ENCODE assay signal across 8 mouse cellular contexts in genomic region chr5:134500062-134500461, GRCm38 (mm10). TPM values are rescaled to one million over a fixed set of nuclear protein-coding genes. Genes with fewer than 3 reads are reported as not detected.
DNase-seq lines count a peak whose midpoint lies in the region; ATAC-seq and TF ChIP-seq lines count a peak whose summit lies in the region.
"Had no signal": no experiment of that assay in that cellular context is flagged by ENCODE, and none has a peak within 500 bp of the region (broad histone marks: within the 10 kb centered on the region; RNA-seq: fewer than 3 reads in every experiment).

No protein-coding gene starts in this region.

- H3K27ac ChIP-seq in midbrain, embryonic 14.5 days (replicated peaks; ENCODE audit: low read depth, low read length): no peak overlapping the region
- no peak overlapping the region for H3K27ac ChIP-seq in midbrain, embryonic 15.5 days
- no peak overlapping the region for H3K27ac ChIP-seq in heart, postnatal 0 days (ENCODE audit: low read depth)
- H3K27ac ChIP-seq in liver, embryonic 14.5 days: no peak overlapping the region

- DNase-seq in midbrain, embryonic 14.5 days: peak; percentile 49
- peak; percentile 75 for DNase-seq in NIH3T3 (ENCODE audit: low read depth)
- DNase-seq in c-Kit-positive CD71-positive TER-119-positive erythroid progenitor cells, embryonic 14.5 days (ENCODE audit: low spot score): peak; percentile 47
- no peak for DNase-seq in heart, postnatal 0 days (ENCODE audit: low spot score)
- peak in 2 of 3 experiments; percentile 31 for DNase-seq in liver, embryonic 14.5 days (ENCODE audit: low read depth in 3 of 3, low spot score in 3 of 3)
- DNase-seq in right cerebral cortex, postnatal 4 days: peak; percentile 58

- H3K4me3 ChIP-seq in midbrain, embryonic 14.5 days (replicated peaks; ENCODE audit: low read depth, low read length): no peak overlapping the region
- H3K4me3 ChIP-seq in midbrain, embryonic 15.5 days: no peak overlapping the region
- H3K4me3 ChIP-seq in heart, postnatal 0 days (ENCODE audit: low read depth, low read length): no peak overlapping the region
- H3K4me3 ChIP-seq in liver, embryonic 14.5 days (ENCODE audit: insufficient read depth in 1 of 2, low read depth in 2 of 2, low read length in 2 of 2): no peak overlapping the region

- no peak overlapping the region for H3K4me2 ChIP-seq in midbrain, embryonic 14.5 days (ENCODE audit: low read length)
- H3K4me2 ChIP-seq in midbrain, embryonic 15.5 days: no peak overlapping the region
- no peak overlapping the region for H3K4me2 ChIP-seq in heart, postnatal 0 days (ENCODE audit: low read depth, low read length)
- H3K4me2 ChIP-seq in liver, embryonic 14.5 days (ENCODE audit: low read depth): no peak overlapping the region

- H3K36me3 ChIP-seq in midbrain, embryonic 14.5 days (ENCODE audit: control insufficient read depth, insufficient read depth, low read length): peaks cover 94% of the 10 kb centered on the region
- peaks cover 70% of the 10 kb centered on the region for H3K36me3 ChIP-seq in midbrain, embryonic 15.5 days (replicated peaks)
- peaks cover 28% of the 10 kb centered on the region for H3K36me3 ChIP-seq in heart, postnatal 0 days (replicated peaks; ENCODE audit: control insufficient read depth, insufficient read depth, low read length)
- H3K36me3 ChIP-seq in liver, embryonic 14.5 days (replicated peaks; ENCODE audit: control insufficient read depth, insufficient read depth, low read depth): no peaks in the 10 kb centered on the region

- no peak for ATAC-seq in midbrain, embryonic 14.5 days (ENCODE audit: low FRiP score, low TSS enrichment)
- no peak for ATAC-seq in midbrain, embryonic 15.5 days (replicated peaks)
- ATAC-seq in heart, postnatal 0 days (ENCODE audit: insufficient read depth, low read depth): no peak
- ATAC-seq in liver, embryonic 14.5 days (ENCODE audit: insufficient read depth): no peak

- peak; percentile 56 for TF ChIP-seq CTCF in heart, postnatal 0 days (IDR thresholded peaks at IDR 0.05; ENCODE audit: low read depth)
- TF ChIP-seq CTCF in liver, embryonic 14.5 days (IDR thresholded peaks at IDR 0.05; ENCODE audit: low read depth): peak; percentile 88

- H3K27me3 ChIP-seq in midbrain, embryonic 14.5 days (ENCODE audit: control insufficient read depth, insufficient read depth, low read length): no peaks in the 10 kb centered on the region
- no peaks in the 10 kb centered on the region for H3K27me3 ChIP-seq in midbrain, embryonic 15.5 days (replicated peaks)
- no peaks in the 10 kb centered on the region for H3K27me3 ChIP-seq in heart, postnatal 0 days (ENCODE audit: control insufficient read depth, insufficient read depth, low read length)
- no peaks in the 10 kb centered on the region for H3K27me3 ChIP-seq in liver, embryonic 14.5 days (ENCODE audit: control insufficient read depth, insufficient read depth, low read length)

- H3K9me3 ChIP-seq in midbrain, embryonic 14.5 days (ENCODE audit: control insufficient read depth, low read length): no peaks in the 10 kb centered on the region
- no peaks in the 10 kb centered on the region for H3K9me3 ChIP-seq in midbrain, embryonic 15.5 days
- no peaks in the 10 kb centered on the region for H3K9me3 ChIP-seq in heart, postnatal 0 days (replicated peaks; ENCODE audit: control insufficient read depth, low read length)
- H3K9me3 ChIP-seq in liver, embryonic 14.5 days (ENCODE audit: control insufficient read depth, low read length): no peaks in the 10 kb centered on the region

- no peaks in the 10 kb centered on the region for H3K4me1 ChIP-seq in midbrain, embryonic 14.5 days (ENCODE audit: control insufficient read depth, insufficient read depth, low read length)
- no peaks in the 10 kb centered on the region for H3K4me1 ChIP-seq in midbrain, embryonic 15.5 days
- H3K4me1 ChIP-seq in heart, postnatal 0 days (ENCODE audit: control insufficient read depth, insufficient read depth): no peaks in the 10 kb centered on the region
- H3K4me1 ChIP-seq in liver, embryonic 14.5 days (replicated peaks; ENCODE audit: control insufficient read depth in 2 of 2, insufficient read depth in 2 of 2, low read length in 1 of 2): no peaks in the 10 kb centered on the region

- H3K9ac ChIP-seq in midbrain, embryonic 14.5 days (replicated peaks; ENCODE audit: low read length): no peak overlapping the region
- H3K9ac ChIP-seq in midbrain, embryonic 15.5 days: no peak overlapping the region
- H3K9ac ChIP-seq in heart, postnatal 0 days (replicated peaks; ENCODE audit: low read depth, low read length): no peak overlapping the region
- H3K9ac ChIP-seq in liver, embryonic 14.5 days (replicated peaks): no peak overlapping the region

- no peak for TF ChIP-seq EP300 in heart, postnatal 0 days (IDR thresholded peaks at IDR 0.05; ENCODE audit: low read depth)
- no peak for TF ChIP-seq EP300 in liver, embryonic 14.5 days (IDR thresholded peaks at IDR 0.05; ENCODE audit: low read depth)

- 82% methylated on average over 4 of the region's 4 CpGs for WGBS in midbrain, embryonic 14.5 days
- WGBS in midbrain, embryonic 15.5 days: 77% methylated on average over 4 of the region's 4 CpGs
- WGBS in heart, postnatal 0 days: 76% methylated on average over 4 of the region's 4 CpGs
- 50% methylated on average over 4 of the region's 4 CpGs for whole genome bisulfite sequencing in liver, embryonic 14.5 days (ENCODE audit: insufficient replicate concordance)

RNA-seq across cellular contexts. Expression of gene Gtf2ird1, which starts 43.5 kb away (rescaled TPM):
- 75.1 and 75.5 TPM in 2 replicates for polyA plus RNA-seq in midbrain, embryonic 14.5 days (2014; fragmentation: Nextera tagmentation; extraction: Ambion mirVana)
- 89.0 and 90.2 TPM in 2 replicates for polyA plus RNA-seq in midbrain, embryonic 15.5 days (2015; fragmentation: Nextera tagmentation; extraction: Ambion mirVana)
- total RNA-seq in heart, postnatal 0 days (2014; rRNA removed; ENCODE audit: low replicate concordance): 28.8 and 63.7 TPM in 2 replicates
- 20.5 and 27.7 TPM in 2 replicates for polyA plus RNA-seq in heart, postnatal 0 days (2015; fragmentation: Nextera tagmentation; extraction: Ambion mirVana)
- polyA plus RNA-seq in liver, embryonic 14.5 days (2012; rRNA removed): 7.5 and 7.9 TPM in 2 replicates
- polyA plus RNA-seq in liver, embryonic 14.5 days (2014; fragmentation: Nextera tagmentation; extraction: Ambion mirVana): 8.4 and 9.7 TPM in 2 replicates

RNA-seq across cellular contexts. Expression of gene Clip2, which starts 52.2 kb away (rescaled TPM):
- 18.2 and 19.3 TPM in 2 replicates for polyA plus RNA-seq in midbrain, embryonic 14.5 days (2014; fragmentation: Nextera tagmentation; extraction: Ambion mirVana)
- polyA plus RNA-seq in midbrain, embryonic 15.5 days (2015; fragmentation: Nextera tagmentation; extraction: Ambion mirVana): 16.1 and 16.9 TPM in 2 replicates
- total RNA-seq in heart, postnatal 0 days (2014; rRNA removed; ENCODE audit: low replicate concordance): 11.3 and 14.0 TPM in 2 replicates
- polyA plus RNA-seq in heart, postnatal 0 days (2015; fragmentation: Nextera tagmentation; extraction: Ambion mirVana): 0.86 and 0.87 TPM in 2 replicates
- 1.5 and 1.8 TPM in 2 replicates for polyA plus RNA-seq in liver, embryonic 14.5 days (2012; rRNA removed)
- polyA plus RNA-seq in liver, embryonic 14.5 days (2014; fragmentation: Nextera tagmentation; extraction: Ambion mirVana): 0.36 and 0.47 TPM in 2 replicates

RNA-seq across cellular contexts. Expression of gene Syna, which starts 59.9 kb away (rescaled TPM):
- polyA plus RNA-seq in midbrain, embryonic 14.5 days (2014; fragmentation: Nextera tagmentation; extraction: Ambion mirVana): 0.11 and 0.24 TPM in 2 replicates
- 0.64 and 0.98 TPM in 2 replicates for polyA plus RNA-seq in midbrain, embryonic 15.5 days (2015; fragmentation: Nextera tagmentation; extraction: Ambion mirVana)
- total RNA-seq in heart, postnatal 0 days (2014; rRNA removed; ENCODE audit: low replicate concordance): not detected in 2 replicates
- not detected in 2 replicates for polyA plus RNA-seq in heart, postnatal 0 days (2015; fragmentation: Nextera tagmentation; extraction: Ambion mirVana)
- polyA plus RNA-seq in liver, embryonic 14.5 days (2012; rRNA removed): not detected in 2 replicates
- polyA plus RNA-seq in liver, embryonic 14.5 days (2014; fragmentation: Nextera tagmentation; extraction: Ambion mirVana): not detected in 2 replicates
- polyA plus RNA-seq: heart, embryonic 16.5 days had no signal
